Mouse (Mus musculus): Measurements from ENCODE around the gene Opcml. TPM values are rescaled to one million over a fixed set of nuclear protein-coding genes. Genes with fewer than 3 reads are reported as not detected.

Gene Opcml
- polyA plus RNA-seq, 1 experiment, result not detected

DNA sequence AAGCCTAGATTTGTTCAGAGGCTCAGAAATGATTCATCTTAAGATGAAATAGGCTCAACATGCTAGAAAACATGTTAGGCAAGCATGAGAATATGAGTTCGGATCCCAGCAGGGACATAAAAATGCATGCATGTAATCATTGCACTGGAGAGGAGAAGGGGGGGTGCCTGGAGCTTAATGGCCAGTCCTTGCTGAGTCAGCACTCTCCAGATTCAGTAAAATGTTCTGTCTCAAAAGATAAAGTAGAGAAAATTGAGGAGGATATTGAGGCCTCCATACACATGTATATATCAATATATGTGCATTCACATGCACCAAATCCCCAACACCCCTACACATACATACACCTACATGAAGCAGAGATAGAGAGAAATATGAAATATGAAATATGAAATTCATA is 889.7 kb downstream of the Opcml start:
- Histone ChIP-seq H3K4me3 (no peak overlapping the region), H3K79me2 (ENCODE audit: control insufficient read depth, insufficient read depth) (no peaks in the 10 kb centered on the region), H3ac (ENCODE audit: control insufficient read depth, insufficient read length) (no peak overlapping the region), H3K27me3 (ENCODE audit: control insufficient read depth, insufficient read depth, insufficient read length) (no peaks in the 10 kb centered on the region), H3K36me3 (ENCODE audit: control insufficient read depth, insufficient read depth) (no peaks in the 10 kb centered on the region), H3K4me2 (ENCODE audit: low read depth) (no peak overlapping the region)
- no peak for TF ChIP-seq TCF3 (IDR thresholded peaks at IDR 0.05; ENCODE audit: insufficient read length, low read depth)
- TF ChIP-seq USF1 (IDR thresholded peaks at IDR 0.05; ENCODE audit: low read depth), result no peak
- TF ChIP-seq E2F4 (IDR thresholded peaks at IDR 0.05; ENCODE audit: insufficient read depth), result no peak
- TF ChIP-seq SRF (IDR thresholded peaks at IDR 0.05; ENCODE audit: control insufficient read depth, insufficient read length, low read depth), result no peak
- TF ChIP-seq CEBPB (IDR thresholded peaks at IDR 0.05; ENCODE audit: insufficient read depth, poor library complexity, severe bottlenecking), result no peak
- no peak for TF ChIP-seq MYOD1 (IDR thresholded peaks at IDR 0.05; ENCODE audit: control insufficient read depth in 1 of 3, insufficient read length in 2 of 3, low read depth in 2 of 3)
- TF ChIP-seq TCF12 (IDR thresholded peaks at IDR 0.05; ENCODE audit: insufficient read depth, poor library complexity, severe bottlenecking), result no peak
- TF ChIP-seq POLR2A (IDR thresholded peaks at IDR 0.05; ENCODE audit: insufficient read length, low read depth), result no peak
- no peak for TF ChIP-seq MAX (IDR thresholded peaks at IDR 0.05; ENCODE audit: low read depth)
- TF ChIP-seq POLR2AphosphoS2 (IDR thresholded peaks at IDR 0.05; ENCODE audit: insufficient read length, low read depth), result no peak
- no peak for TF ChIP-seq REST (IDR thresholded peaks at IDR 0.05; ENCODE audit: insufficient read depth, insufficient read length)
- no peak for TF ChIP-seq MYOG (IDR thresholded peaks at IDR 0.05; ENCODE audit: control insufficient read depth in 1 of 3, insufficient read depth in 1 of 3, insufficient read length in 2 of 3, low read depth in 2 of 3)

DNA sequence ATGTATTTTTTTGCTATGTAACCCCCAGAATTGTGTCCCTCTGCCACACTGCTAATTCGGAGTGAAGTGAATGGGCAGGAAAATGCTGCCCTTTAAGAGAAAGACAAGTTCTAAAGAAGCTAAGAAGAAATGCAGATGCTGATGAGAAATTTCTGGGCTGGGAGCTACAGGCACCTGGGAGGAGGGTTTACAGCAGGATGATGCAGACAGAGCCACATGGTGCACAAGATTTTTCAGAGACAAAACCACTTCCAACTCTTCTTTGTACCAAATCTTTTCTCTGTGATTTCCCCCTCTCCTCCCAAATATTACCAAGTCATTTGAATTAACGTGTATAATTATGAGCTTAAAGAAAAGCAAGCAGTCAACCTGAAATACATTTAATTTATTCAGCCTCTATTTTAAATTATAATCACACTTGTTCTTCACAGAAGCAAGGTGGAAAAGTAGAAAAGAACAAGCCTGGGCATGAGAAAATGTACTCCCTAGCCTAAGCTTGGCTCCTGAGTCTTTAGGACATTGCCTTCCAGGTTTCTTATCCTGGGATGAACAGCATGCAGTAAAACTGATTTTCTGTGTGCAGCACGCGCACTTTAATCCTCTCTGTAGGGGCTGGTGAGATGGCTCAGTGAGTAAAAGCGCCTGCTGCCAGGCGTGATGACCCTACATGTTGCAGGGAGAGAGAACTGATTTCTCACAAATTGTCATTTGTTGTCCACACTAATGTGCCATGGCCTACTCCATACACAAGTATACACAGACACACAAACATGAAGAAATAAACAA is 890.9 kb downstream of the Opcml start:
- H3K36me3 ChIP-seq (ENCODE audit: control insufficient read depth, insufficient read depth), result no peaks in the 10 kb centered on the region
- TF ChIP-seq TCF12 (IDR thresholded peaks at IDR 0.05; ENCODE audit: insufficient read depth, poor library complexity, severe bottlenecking), result no peak
- no peak for TF ChIP-seq SRF (IDR thresholded peaks at IDR 0.05; ENCODE audit: control insufficient read depth, insufficient read length, low read depth)
- TF ChIP-seq USF1 (IDR thresholded peaks at IDR 0.05; ENCODE audit: low read depth), result no peak
- TF ChIP-seq MYOD1 (IDR thresholded peaks at IDR 0.05; ENCODE audit: control insufficient read depth in 1 of 3, insufficient read length in 2 of 3, low read depth in 2 of 3), result no peak
- no peak for TF ChIP-seq TCF3 (IDR thresholded peaks at IDR 0.05; ENCODE audit: insufficient read length, low read depth)
- TF ChIP-seq E2F4 (IDR thresholded peaks at IDR 0.05; ENCODE audit: insufficient read depth), result no peak
- TF ChIP-seq MYOG (IDR thresholded peaks at IDR 0.05; ENCODE audit: control insufficient read depth in 1 of 3, insufficient read depth in 1 of 3, insufficient read length in 2 of 3, low read depth in 2 of 3), result no peak
- TF ChIP-seq REST (IDR thresholded peaks at IDR 0.05; ENCODE audit: insufficient read depth, insufficient read length), result no peak
- TF ChIP-seq POLR2A (IDR thresholded peaks at IDR 0.05; ENCODE audit: insufficient read length, low read depth), result no peak
- TF ChIP-seq POLR2AphosphoS2 (IDR thresholded peaks at IDR 0.05; ENCODE audit: insufficient read length, low read depth), result no peak
- no peak for TF ChIP-seq MAX (IDR thresholded peaks at IDR 0.05; ENCODE audit: low read depth)
- no peak for TF ChIP-seq CEBPB (IDR thresholded peaks at IDR 0.05; ENCODE audit: insufficient read depth, poor library complexity, severe bottlenecking)
- no peaks in the 10 kb centered on the region for H3K27me3 ChIP-seq (ENCODE audit: control insufficient read depth, insufficient read depth, insufficient read length)
- no peak overlapping the region for H3K4me3 ChIP-seq
- no peak overlapping the region for H3K4me2 ChIP-seq (ENCODE audit: low read depth)
- no peak overlapping the region for H3ac ChIP-seq (ENCODE audit: control insufficient read depth, insufficient read length)
- no peaks in the 10 kb centered on the region for H3K79me2 ChIP-seq (ENCODE audit: control insufficient read depth, insufficient read depth)

DNA sequence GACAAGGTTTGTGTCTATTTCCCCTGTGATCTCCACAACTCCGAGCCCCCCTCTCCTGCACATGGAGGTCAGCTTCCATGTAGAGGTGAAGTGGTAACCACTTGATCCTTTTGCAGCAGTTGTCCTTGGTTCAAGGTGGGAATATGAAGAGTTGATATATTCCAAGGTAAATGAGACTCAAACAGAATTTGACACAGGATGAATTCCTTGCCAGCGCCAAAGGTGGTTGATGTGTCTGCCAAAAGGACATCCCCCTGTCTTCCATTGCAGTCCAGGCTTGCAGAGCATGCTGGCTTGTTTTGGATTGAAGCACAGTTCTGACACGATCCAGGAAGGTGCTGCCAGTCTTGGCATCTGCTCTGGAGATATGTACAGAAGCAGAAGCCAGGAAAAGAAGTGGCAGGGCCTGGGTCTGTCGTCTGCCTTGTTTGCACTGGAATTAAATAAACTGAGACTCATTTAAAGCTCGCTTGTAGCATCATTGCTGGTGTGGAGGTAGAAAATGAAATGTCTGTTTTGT is 893.4 kb downstream of the Opcml start:
- Histone ChIP-seq H3ac (ENCODE audit: control insufficient read depth, insufficient read length) (no peak overlapping the region), H3K36me3 (ENCODE audit: control insufficient read depth, insufficient read depth) (no peaks in the 10 kb centered on the region), H3K4me2 (ENCODE audit: low read depth) (no peak overlapping the region), H3K27me3 (ENCODE audit: control insufficient read depth, insufficient read depth, insufficient read length) (no peaks in the 10 kb centered on the region), H3K79me2 (ENCODE audit: control insufficient read depth, insufficient read depth) (no peaks in the 10 kb centered on the region), H3K4me3 (no peak overlapping the region)
- TF ChIP-seq POLR2AphosphoS2 (IDR thresholded peaks at IDR 0.05; ENCODE audit: insufficient read length, low read depth), result no peak
- TF ChIP-seq SRF (IDR thresholded peaks at IDR 0.05; ENCODE audit: control insufficient read depth, insufficient read length, low read depth), result no peak
- TF ChIP-seq USF1 (IDR thresholded peaks at IDR 0.05; ENCODE audit: low read depth), result no peak
- TF ChIP-seq REST (IDR thresholded peaks at IDR 0.05; ENCODE audit: insufficient read depth, insufficient read length), result no peak
- no peak for TF ChIP-seq TCF12 (IDR thresholded peaks at IDR 0.05; ENCODE audit: insufficient read depth, poor library complexity, severe bottlenecking)
- TF ChIP-seq MYOD1 (IDR thresholded peaks at IDR 0.05; ENCODE audit: control insufficient read depth in 1 of 3, insufficient read length in 2 of 3, low read depth in 2 of 3), result no peak
- TF ChIP-seq MYOG (IDR thresholded peaks at IDR 0.05; ENCODE audit: control insufficient read depth in 1 of 3, insufficient read depth in 1 of 3, insufficient read length in 2 of 3, low read depth in 2 of 3), result no peak
- TF ChIP-seq E2F4 (IDR thresholded peaks at IDR 0.05; ENCODE audit: insufficient read depth), result no peak
- no peak for TF ChIP-seq TCF3 (IDR thresholded peaks at IDR 0.05; ENCODE audit: insufficient read length, low read depth)
- no peak for TF ChIP-seq MAX (IDR thresholded peaks at IDR 0.05; ENCODE audit: low read depth)
- TF ChIP-seq CEBPB (IDR thresholded peaks at IDR 0.05; ENCODE audit: insufficient read depth, poor library complexity, severe bottlenecking), result no peak
- no peak for TF ChIP-seq POLR2A (IDR thresholded peaks at IDR 0.05; ENCODE audit: insufficient read length, low read depth)

DNA sequence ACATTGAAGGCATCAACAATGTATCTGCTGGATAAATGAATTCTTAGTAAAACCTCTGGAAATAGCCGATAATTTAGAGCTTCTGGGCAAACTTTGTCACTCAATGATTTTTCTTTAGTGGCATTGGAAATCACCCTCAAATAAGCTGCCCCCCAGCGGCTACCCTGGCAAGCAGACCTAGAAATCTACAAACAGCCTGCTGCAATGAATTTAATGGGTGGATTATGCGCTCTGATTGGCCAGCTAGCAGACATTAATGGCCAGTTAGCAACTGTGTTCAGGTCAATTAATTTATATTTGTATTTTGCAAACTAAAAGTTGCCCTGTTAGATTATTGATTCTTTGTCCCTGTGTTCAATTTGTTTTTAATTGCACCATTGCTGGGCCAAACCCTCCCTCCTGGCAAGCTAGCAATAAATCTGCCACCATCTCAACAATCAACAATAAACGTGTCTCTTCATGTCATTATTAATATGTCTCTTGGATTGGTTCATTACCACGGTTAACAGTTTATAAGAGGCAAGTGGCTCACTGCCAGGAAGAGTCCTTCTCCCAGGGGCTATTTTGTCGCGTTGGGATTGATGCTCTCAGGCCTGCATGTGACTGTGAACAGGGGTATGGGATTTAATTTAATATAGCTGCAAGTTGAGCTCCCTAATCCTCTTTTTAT is 896.5 kb downstream of the Opcml start:
- Histone ChIP-seq H3K79me2 (ENCODE audit: control insufficient read depth, insufficient read depth) (no peaks in the 10 kb centered on the region), H3K4me2 (ENCODE audit: low read depth) (no peak overlapping the region), H3K27me3 (ENCODE audit: control insufficient read depth, insufficient read depth, insufficient read length) (no peaks in the 10 kb centered on the region), H3K36me3 (ENCODE audit: control insufficient read depth, insufficient read depth) (no peaks in the 10 kb centered on the region), H3ac (ENCODE audit: control insufficient read depth, insufficient read length) (no peak overlapping the region), H3K4me3 (no peak overlapping the region)
- TF ChIP-seq CEBPB (IDR thresholded peaks at IDR 0.05; ENCODE audit: insufficient read depth, poor library complexity, severe bottlenecking), result no peak
- no peak for TF ChIP-seq MYOD1 (IDR thresholded peaks at IDR 0.05; ENCODE audit: control insufficient read depth in 1 of 3, insufficient read length in 2 of 3, low read depth in 2 of 3)
